Mouse (Mus musculus) lung, postnatal 0 days (tissue): ENCODE results near the gene Ankrd53.

Experiments
- CTCF ChIP-seq: IDR thresholded peaks from 2 replicates; pipeline ENCODE4 v1.5.1; 2016; ENCODE audit warnings: antibody characterized with exemption, mild to moderate bottlenecking
- EP300 ChIP-seq: IDR thresholded peaks from 2 replicates; pipeline ENCODE4 v1.6.1; 2016; ENCODE audit warnings: antibody characterized with exemption, mild to moderate bottlenecking, control low read depth

GRCm38 (mm10) chr6:83775638-83776293, 13.3 kb downstream of the Ankrd53 start, which contains the start of gene Tex261:
- peak; percentile 76 for TF ChIP-seq CTCF
- no peak for TF ChIP-seq EP300
